Mouse (Mus musculus) embryonic facial prominence, embryonic 11.5 days (tissue): ENCODE data around the gene Pramel1. TPM values are rescaled to one million over a fixed set of nuclear protein-coding genes. Genes with fewer than 3 reads are reported as not detected.

Experiments used
- ATAC-seq: fragments of 200-750 bp; cut with Nextera tagmentation; replicated peaks from 2 replicates; pipeline ENCODE4 v1.8.0; 2017; ENCODE audit warnings: low read depth; ENCODE audit not compliant: insufficient number of reproducible peaks, low FRiP score, low TSS enrichment
- DNase-seq: peaks from one replicate; pipeline ENCODE4 v3.0.0-alpha.2; 2015; ENCODE audit warnings: low spot score
- H3K27ac ChIP-seq: fragments of 300-500 bp; sonication (generic); replicated peaks from 2 replicates; pipeline ENCODE4 v1.5.1; 2014; ENCODE audit warnings: mild to moderate bottlenecking, low read depth, low read length, control low read depth
- H3K27me3 ChIP-seq: fragments of 300-500 bp; sonication (generic); 2 replicates; pipeline ENCODE4 v1.6.1; 2014; ENCODE audit warnings: mild to moderate bottlenecking, low read length, moderate library complexity, mixed read lengths; ENCODE audit not compliant: control insufficient read depth, insufficient read depth
- H3K36me3 ChIP-seq: fragments of 300-500 bp; sonication (generic); replicated peaks from 2 replicates; pipeline ENCODE4 v1.6.1; 2014; ENCODE audit warnings: low read depth, mild to moderate bottlenecking, low read length, moderate library complexity, mixed read lengths; ENCODE audit not compliant: control insufficient read depth, insufficient read depth
- H3K4me1 ChIP-seq: fragments of 300-500 bp; sonication (generic); 2 replicates; pipeline ENCODE4 v1.6.1; 2014; ENCODE audit warnings: low read length, mixed read lengths; ENCODE audit not compliant: control insufficient read depth, insufficient read depth
- H3K4me2 ChIP-seq: fragments of 300-500 bp; sonication (generic); 2 replicates; pipeline ENCODE4 v1.6.1; 2014; ENCODE audit warnings: low read depth, mild to moderate bottlenecking, control low read depth, low read length, moderate library complexity
- H3K4me3 ChIP-seq: fragments of 300-500 bp; sonication (generic); 2 replicates; pipeline ENCODE4 v1.5.1; 2014; ENCODE audit warnings: low read depth, low read length, control low read depth
- H3K9ac ChIP-seq: fragments of 300-500 bp; sonication (generic); replicated peaks from 2 replicates; pipeline ENCODE4 v1.6.1; 2014; ENCODE audit warnings: mild to moderate bottlenecking, control low read depth, low read length
- H3K9me3 ChIP-seq: fragments of 300-500 bp; sonication (generic); replicated peaks from 2 replicates; pipeline ENCODE4 v1.6.1; 2016; ENCODE audit warnings: mild to moderate bottlenecking, low read length, inconsistent platforms, mixed read lengths; ENCODE audit not compliant: control insufficient read depth
- WGBS: fragments of 180-500 bp; shearing (Covaris S2); extraction: QIAGEN DNeasy Blood & Tissue Kit; methylation state at CpG from one replicate; pipeline ENCODE4 v1.1.7; 2014; 5-methylcytosine and 5-hydroxymethylcytosine counted together
- polyA plus RNA-seq: library from polyadenylated mRNA; unstranded; fragments of >200 nt; fragmentation: Nextera tagmentation; extraction: Ambion mirVana; gene quantifications from 2 replicates; pipeline ENCODE4 v1.2.1, GENCODE M21; 2014

Pramel1 gene
- polyA plus RNA-seq, 1 experiment from 2014 or later, result not detected

- ATAC-seq (no peak), DNase-seq (no peak)
- Histone ChIP-seq H3K4me3 (no peak overlapping the region), H3K9me3 (no peaks in the 10 kb centered on the region), H3K27ac (no peak overlapping the region), H3K4me1 (no peaks in the 10 kb centered on the region), H3K36me3 (no peaks in the 10 kb centered on the region), H3K27me3 (no peaks in the 10 kb centered on the region), H3K4me2 (no peak overlapping the region), H3K9ac (no peak overlapping the region)
- 50% methylated on average over 15 of the region's 15 CpGs for WGBS
These were observed 27.7 kb upstream of the Pramel1 start for GRCm38 (mm10) chr4:143366415-143367041.

- Histone ChIP-seq H3K27ac (no peak overlapping the region), H3K4me3 (no peak overlapping the region), H3K9me3 (no peaks in the 10 kb centered on the region), H3K36me3 (no peaks in the 10 kb centered on the region), H3K4me1 (no peaks in the 10 kb centered on the region), H3K9ac (no peak overlapping the region), H3K4me2 (no peak overlapping the region), H3K27me3 (no peaks in the 10 kb centered on the region; the same call in 1 of the 2 replicates)
- DNase-seq (no peak), ATAC-seq (peak; percentile 24; the same call in 1 of the 2 replicates)
- WGBS, result 30% methylated on average over 7 of the region's 7 CpGs
These were observed 14.7 kb upstream of the Pramel1 start for GRCm38 (mm10) chr4:143379480-143379879.

- H3K4me1 ChIP-seq, result no peaks in the 10 kb centered on the region
- ATAC-seq, result peak; percentile 57
- H3K4me2 ChIP-seq, result no peak overlapping the region
- no peaks in the 10 kb centered on the region for H3K36me3 ChIP-seq
- H3K9ac ChIP-seq, result no peak overlapping the region
- no peak overlapping the region for H3K4me3 ChIP-seq
- no peaks in the 10 kb centered on the region for H3K9me3 ChIP-seq
- DNase-seq, result peak; percentile 5
- H3K27ac ChIP-seq, result no peak overlapping the region
- H3K27me3 ChIP-seq, result no peaks in the 10 kb centered on the region; the same call in 1 of the 2 replicates
- WGBS, result 28% methylated on average over 15 of the region's 15 CpGs
These were observed 14.1 kb upstream of the Pramel1 start for GRCm38 (mm10) chr4:143379931-143380715.

- no peaks in the 10 kb centered on the region; the same call in 1 of the 2 replicates for H3K27me3 ChIP-seq
- 1% methylated on average over 5 of the region's 5 CpGs for WGBS
- H3K36me3 ChIP-seq, result no peaks in the 10 kb centered on the region
- ATAC-seq (no peak), DNase-seq (peak; percentile 74)
- H3K9ac ChIP-seq, result no peak overlapping the region
- no peak overlapping the region for H3K27ac ChIP-seq
- H3K4me2 ChIP-seq, result no peak overlapping the region
- H3K4me1 ChIP-seq, result no peaks in the 10 kb centered on the region
- no peaks in the 10 kb centered on the region for H3K9me3 ChIP-seq
- no peak overlapping the region for H3K4me3 ChIP-seq
These were observed 13.6 kb upstream of the Pramel1 start for GRCm38 (mm10) chr4:143380716-143381004.

- no peaks in the 10 kb centered on the region for H3K36me3 ChIP-seq
- no peaks in the 10 kb centered on the region; the same call in 1 of the 2 replicates for H3K27me3 ChIP-seq
- no peak overlapping the region for H3K27ac ChIP-seq
- H3K4me2 ChIP-seq, result no peak overlapping the region
- no peaks in the 10 kb centered on the region for H3K4me1 ChIP-seq
- H3K9ac ChIP-seq, result no peak overlapping the region
- ATAC-seq (no peak), DNase-seq (no peak)
- WGBS, result 73% methylated on average over 3 of the region's 3 CpGs
- H3K9me3 ChIP-seq, result no peaks in the 10 kb centered on the region
- no peak overlapping the region for H3K4me3 ChIP-seq
These were observed 12.1 kb upstream of the Pramel1 start for GRCm38 (mm10) chr4:143382163-143382562.

- Histone ChIP-seq H3K4me1 (no peaks in the 10 kb centered on the region), H3K27me3 (no peaks in the 10 kb centered on the region; the same call in 1 of the 2 replicates), H3K4me2 (no peak overlapping the region), H3K36me3 (no peaks in the 10 kb centered on the region), H3K9me3 (no peaks in the 10 kb centered on the region), H3K27ac (no peak overlapping the region), H3K4me3 (no peak overlapping the region), H3K9ac (no peak overlapping the region)
- 42% methylated on average over 4 of the region's 4 CpGs for WGBS
- ATAC-seq (no peak), DNase-seq (peak; percentile 46)
These were observed 10.6 kb upstream of the Pramel1 start for GRCm38 (mm10) chr4:143383646-143384045.

GRCm38 (mm10) chr4:143388955-143389702, 5.1 kb upstream of the Pramel1 start:
- H3K9ac ChIP-seq, result peak overlapping the region; percentile 47
- H3K4me3 ChIP-seq, result peak overlapping the region; percentile 27
- H3K27ac ChIP-seq, result no peak overlapping the region

More at GRCm38 (mm10) chr4:143388955-143389702, 5.1 kb upstream of the Pramel1 start:
- no peaks in the 10 kb centered on the region for H3K9me3 ChIP-seq
- H3K36me3 ChIP-seq, result no peaks in the 10 kb centered on the region
- H3K4me1 ChIP-seq, result no peaks in the 10 kb centered on the region
- peak; percentile 75 for ATAC-seq
- peak overlapping the region; percentile 43 for H3K4me2 ChIP-seq
- WGBS, result 8% methylated on average over 38 of the region's 43 CpGs
- DNase-seq, result peak; percentile 82
- no peaks in the 10 kb centered on the region for H3K27me3 ChIP-seq
